Mouse (Mus musculus): ENCODE data around the gene Tmem254c. TPM values are rescaled to one million over a fixed set of nuclear protein-coding genes. Genes with fewer than 3 reads are reported as not detected.

Tmem254c gene
- polyA plus RNA-seq, 1 experiment from 2014 or later = 61.1 TPM

Other genes with a start within 250 kb of the Tmem254c start
- gene Anxa11, start 225.2 kb downstream of the Tmem254c start, polyA plus RNA-seq (2015; fragmentation: Nextera tagmentation; extraction: Ambion mirVana) = 95.3 and 105 TPM in 2 replicates
- 0.86 and 1.9 TPM in 2 replicates for gene Plac9a, start 164.3 kb downstream of the Tmem254c start, polyA plus RNA-seq (2015; fragmentation: Nextera tagmentation; extraction: Ambion mirVana)
- 5.2 and 5.9 TPM in 2 replicates for gene Tmem254a, start 139.7 kb downstream of the Tmem254c start, polyA plus RNA-seq (2015; fragmentation: Nextera tagmentation; extraction: Ambion mirVana)
- 0.33 TPM in 1 of 2 replicates, not detected in the other for gene Cphx1, start 129.1 kb downstream of the Tmem254c start, polyA plus RNA-seq (2015; fragmentation: Nextera tagmentation; extraction: Ambion mirVana)
- gene Duxbl1, start 88.8 kb downstream of the Tmem254c start, polyA plus RNA-seq (2015; fragmentation: Nextera tagmentation; extraction: Ambion mirVana) = 0.40 and 0.71 TPM in 2 replicates
- 21.4 and 24.3 TPM in 2 replicates for gene Gm9780, start 24.6 kb downstream of the Tmem254c start, polyA plus RNA-seq (2015; fragmentation: Nextera tagmentation; extraction: Ambion mirVana)
- gene Cphx2, start 14.2 kb upstream of the Tmem254c start, polyA plus RNA-seq (2015; fragmentation: Nextera tagmentation; extraction: Ambion mirVana) = not detected in 2 replicates
- 0.21 TPM in 1 of 2 replicates, not detected in the other for gene Cphx3, start 14.9 kb upstream of the Tmem254c start, polyA plus RNA-seq (2015; fragmentation: Nextera tagmentation; extraction: Ambion mirVana)
- gene Duxbl2, start 51.0 kb upstream of the Tmem254c start, polyA plus RNA-seq (2015; fragmentation: Nextera tagmentation; extraction: Ambion mirVana) = 0.70 TPM in 1 of 2 replicates, not detected in the other
- 16.6 and 19.8 TPM in 2 replicates for gene Plac9b, start 115.1 kb upstream of the Tmem254c start, polyA plus RNA-seq (2015; fragmentation: Nextera tagmentation; extraction: Ambion mirVana)
- 72.5 and 75.5 TPM in 2 replicates for gene Tmem254b, start 139.7 kb upstream of the Tmem254c start, polyA plus RNA-seq (2015; fragmentation: Nextera tagmentation; extraction: Ambion mirVana)
- 0.27 and 0.71 TPM in 2 replicates for gene Duxbl3, start 190.6 kb upstream of the Tmem254c start, polyA plus RNA-seq (2015; fragmentation: Nextera tagmentation; extraction: Ambion mirVana)

All from intestine, embryonic 16.5 days (tissue).